Mouse (Mus musculus): Measurements from ENCODE around the gene Csf2.

DNA sequence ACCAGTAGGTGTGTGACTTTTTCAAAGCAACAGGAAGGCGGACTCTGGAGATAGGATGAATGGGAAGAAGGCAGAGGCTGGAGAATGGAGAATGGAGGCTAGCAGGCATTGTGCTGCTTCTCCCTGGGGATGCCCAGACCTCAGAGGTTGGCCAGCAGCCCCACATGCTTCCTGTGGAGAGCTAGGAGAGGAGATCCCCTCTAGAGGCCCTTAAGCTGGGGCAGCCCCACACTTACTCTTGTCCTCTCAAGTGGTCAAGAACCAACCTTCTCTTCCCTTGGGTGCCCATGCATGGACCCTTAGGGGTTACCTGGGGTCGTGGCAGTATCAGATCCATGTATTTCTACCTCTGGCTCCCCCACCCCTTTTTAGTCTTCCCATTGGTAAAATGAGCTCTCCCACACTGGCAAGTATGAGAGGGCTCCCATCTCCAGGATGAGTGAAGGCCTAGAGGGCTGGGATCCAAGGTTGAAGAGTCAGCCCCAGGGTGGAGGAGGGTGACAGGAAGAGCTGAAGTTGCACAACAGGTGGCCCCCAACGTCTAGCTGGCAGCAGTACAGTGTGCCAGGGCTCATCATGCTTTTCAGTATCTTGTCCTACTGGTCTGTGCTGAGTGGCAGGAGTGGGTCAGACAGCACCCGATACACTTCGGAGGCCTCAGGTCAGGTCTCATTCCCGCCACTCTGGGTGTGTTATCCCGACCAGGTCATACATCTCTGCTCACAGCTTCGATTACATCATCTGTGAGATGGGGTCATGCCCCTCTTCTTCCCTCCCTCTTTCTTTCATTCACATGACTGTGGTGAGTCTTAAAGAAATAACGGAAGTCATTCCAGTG is 25.6 kb downstream of the Csf2 start:
- TF ChIP-seq CTCF (IDR thresholded peaks at IDR 0.05; ENCODE audit: extremely low read depth, insufficient read depth, low read length) (no peak), POLR2A (IDR thresholded peaks at IDR 0.05; ENCODE audit: extremely low read depth, insufficient read depth, low read length) (no peak)
